Mouse (Mus musculus): ENCODE measurements around the gene Olfr487.
"Not testable (repeated sequence)": the region's sequence is repeated elsewhere in the genome, so short reads cannot be mapped to it uniquely, and the experiment has no call there.

The Olfr487 gene

GRCm38 (mm10) chr7:108214536-108214935 lies at the start of gene Olfr487:
TSS of gene Olfr487 (minus strand) at chr7:108214636.
- not testable (repeated sequence) for DNase-seq (ENCODE audit: low spot score in 2 of 2)

GRCm38 (mm10) chr7:108258247-108258646 lies 43.8 kb upstream of the Olfr487 start, which contains the start of gene Olfr488:
TSS of gene Olfr488 (minus strand) at chr7:108258347.
- DNase-seq (ENCODE audit: low spot score in 2 of 2), result no peak

- DNase-seq (ENCODE audit: low spot score in 2 of 2), result no peak
Observed at GRCm38 (mm10) chr7:108233551-108233950, 19.1 kb upstream of the Olfr487 start.

DNA sequence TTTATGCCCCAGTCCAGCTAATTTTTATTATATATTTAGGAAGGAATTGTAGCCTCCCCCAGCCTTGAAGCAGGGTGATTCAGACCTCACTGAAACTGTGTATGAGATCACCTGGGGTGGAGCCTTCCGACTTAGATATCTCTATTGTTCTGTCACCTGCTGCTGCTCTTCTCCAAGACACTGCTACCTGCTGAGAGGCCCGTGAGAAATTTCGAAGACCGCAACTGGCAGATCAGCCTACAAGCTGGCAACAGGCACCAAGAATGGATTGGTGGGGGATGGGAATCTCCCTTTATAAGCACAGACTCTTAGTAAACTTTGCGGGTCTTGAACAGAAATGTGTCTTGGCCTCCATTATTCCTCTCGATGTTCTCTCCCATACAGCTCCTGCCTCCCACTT lies 17.5 kb downstream of the Olfr487 start:
- DNase-seq (ENCODE audit: low spot score in 2 of 2), result no peak

DNA sequence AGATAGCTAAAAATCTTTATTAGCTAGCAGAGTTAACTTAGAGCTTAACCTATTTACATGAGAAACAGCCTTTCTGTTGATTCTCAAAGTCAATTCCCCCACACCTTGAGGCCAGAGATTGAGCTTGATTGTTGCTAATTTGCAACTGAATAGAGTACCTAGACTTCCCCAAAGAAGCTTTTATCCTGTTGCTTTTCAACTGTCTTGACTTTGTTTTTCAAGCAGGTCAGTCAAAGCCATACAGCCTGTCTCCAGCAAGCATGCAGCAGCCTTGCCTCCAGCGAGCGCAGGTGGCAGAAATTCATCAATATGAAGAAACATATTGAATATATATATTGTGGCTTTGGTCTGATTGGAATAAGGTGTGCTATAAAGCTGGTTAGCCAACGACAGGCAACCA lies 18.1 kb downstream of the Olfr487 start:
- not testable (repeated sequence) for DNase-seq (ENCODE audit: low spot score in 2 of 2)

- not testable (repeated sequence) for DNase-seq (ENCODE audit: low spot score in 2 of 2)
Observed at GRCm38 (mm10) chr7:108192714-108193113, 21.7 kb downstream of the Olfr487 start.

DNA sequence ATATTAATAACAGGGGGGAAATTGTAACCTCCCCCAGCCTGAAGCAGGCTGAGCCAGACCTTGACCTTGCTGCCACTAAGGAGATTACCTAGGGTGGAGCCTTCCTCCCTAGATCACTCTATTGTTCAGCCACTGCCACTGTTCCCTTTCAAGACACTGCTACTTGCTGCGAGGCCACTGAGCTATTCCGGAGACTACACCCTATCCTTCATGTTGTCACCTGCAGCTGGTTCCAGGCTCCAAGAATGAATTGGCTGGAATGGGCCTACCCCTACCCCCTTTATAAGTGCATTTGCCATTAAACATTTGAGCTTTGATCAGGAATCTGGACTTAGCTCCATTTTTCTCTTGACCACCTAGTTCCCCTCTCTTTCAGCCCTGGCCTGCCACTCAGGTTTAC lies 23.2 kb downstream of the Olfr487 start:
- DNase-seq (ENCODE audit: low spot score in 2 of 2), result not testable (repeated sequence)

GRCm38 (mm10) chr7:108185237-108185636 lies 29.2 kb downstream of the Olfr487 start:
- DNase-seq (ENCODE audit: low spot score in 2 of 2), result not testable (repeated sequence)

DNA sequence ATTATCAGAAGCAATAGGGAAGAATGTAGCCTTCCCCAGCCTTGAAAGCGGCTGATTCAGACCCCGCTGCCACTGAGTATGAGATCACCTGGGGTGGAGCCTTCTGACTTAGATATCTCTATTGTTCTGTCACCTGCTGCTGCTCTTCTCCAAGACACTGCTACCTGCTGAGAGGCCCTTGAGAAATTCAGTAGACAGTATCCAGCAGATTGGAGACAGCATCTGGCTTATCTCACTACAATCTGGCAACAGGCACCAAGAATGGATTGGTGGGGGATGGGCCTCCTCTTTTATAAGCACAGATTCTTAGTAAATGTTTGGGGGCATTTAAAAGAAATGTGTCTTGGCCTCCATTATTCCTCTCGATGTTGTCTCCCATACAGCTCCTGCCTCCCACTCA lies 30.0 kb downstream of the Olfr487 start:
- not testable (repeated sequence) for DNase-seq (ENCODE audit: low spot score in 2 of 2)

- DNase-seq (ENCODE audit: low spot score in 2 of 2), result not testable (repeated sequence)
Observed at GRCm38 (mm10) chr7:108172642-108173041, 41.8 kb downstream of the Olfr487 start, which contains the start of gene Olfr486. TSS of gene Olfr486 (minus strand) at chr7:108172742.

GRCm38 (mm10) chr7:108159771-108160170 lies 54.7 kb downstream of the Olfr487 start, which contains the start of gene Olfr485:
TSS of gene Olfr485 (minus strand) at chr7:108159871.
- DNase-seq (ENCODE audit: low spot score in 2 of 2), result no peak
